Mouse (Mus musculus) myocyte (in vitro differentiated cells): ENCODE measurements around the gene Setd1a.

Experiments
- CEBPB ChIP-seq: IDR thresholded peaks from 2 replicates; pipeline ENCODE4 v1.6.1; 2011; ENCODE audit warnings: mild to moderate bottlenecking, moderate library complexity; ENCODE audit not compliant: poor library complexity, insufficient read depth, severe bottlenecking
- POLR2A ChIP-seq: IDR thresholded peaks from one replicate; pipeline ENCODE4 v1.6.1; 2011; ENCODE audit warnings: low read depth, mild to moderate bottlenecking, control low read depth, moderate library complexity; ENCODE audit not compliant: insufficient read length

GRCm38 (mm10) chr7:127809846-127810245 lies 33.4 kb downstream of the Setd1a start:
- TF ChIP-seq POLR2A = no peak
- no peak for TF ChIP-seq CEBPB
